Mouse (Mus musculus) gastrocnemius, postnatal 4 days (tissue): ENCODE data around the gene Klk7. TPM values are rescaled to one million over a fixed set of nuclear protein-coding genes. Genes with fewer than 3 reads are reported as not detected.

Experiments
- DNase-seq, 2 experiments: peaks; one replicate each; pipeline ENCODE4 v3.0.0; 2021 to 2022; ENCODE audit warnings: low spot score in 2 of 2, mixed read lengths in 2 of 2
- long read RNA-seq, 2 experiments: library from polyadenylated mRNA; stranded (forward); transcript quantifications; one replicate each; pipeline ENCODE4 v2.0.0; 2021
- total RNA-seq, 2 experiments: library from RNA; stranded (reverse); gene quantifications; 2 replicates each; pipeline ENCODE4 v1.2.3; 2021

The Klk7 gene
- total RNA-seq: not detected
- long read RNA-seq, experiment 1, transcript Klk7-201 (6 exons, 1,895 nt): major isoform, 10 of 14 reads
- long read RNA-seq, experiment 1, partial matches to known transcripts: 1 of 14 reads
- long read RNA-seq, experiment 1, other reads (novel, unspliced or antisense): 3 of 14 reads
- long read RNA-seq, experiment 2: 0 reads

DNA sequence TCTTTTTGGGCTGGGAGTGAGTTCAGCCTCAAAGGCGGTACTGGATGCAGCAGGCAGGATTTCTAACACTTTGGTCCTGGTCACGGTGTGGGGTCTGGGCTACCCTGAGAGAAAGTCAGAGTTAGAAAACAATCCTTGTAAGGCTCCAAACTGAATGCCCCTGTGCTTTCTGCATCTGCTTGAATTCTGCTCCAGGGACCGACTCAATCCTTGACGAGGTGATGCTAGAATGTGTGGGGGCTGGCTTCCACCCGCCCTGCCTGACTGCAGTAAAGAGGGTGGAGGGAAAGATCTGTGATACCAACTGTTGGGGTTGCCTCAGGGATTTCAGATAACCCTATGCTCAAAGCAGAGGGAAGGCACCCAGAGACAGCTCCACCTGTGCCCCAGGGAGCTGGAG, at the start of gene Klk7:
Gene Klk7, plus strand, starts transcription at position 301 of the 400 bp plus-strand sequence.
- no peak for DNase-seq

DNA sequence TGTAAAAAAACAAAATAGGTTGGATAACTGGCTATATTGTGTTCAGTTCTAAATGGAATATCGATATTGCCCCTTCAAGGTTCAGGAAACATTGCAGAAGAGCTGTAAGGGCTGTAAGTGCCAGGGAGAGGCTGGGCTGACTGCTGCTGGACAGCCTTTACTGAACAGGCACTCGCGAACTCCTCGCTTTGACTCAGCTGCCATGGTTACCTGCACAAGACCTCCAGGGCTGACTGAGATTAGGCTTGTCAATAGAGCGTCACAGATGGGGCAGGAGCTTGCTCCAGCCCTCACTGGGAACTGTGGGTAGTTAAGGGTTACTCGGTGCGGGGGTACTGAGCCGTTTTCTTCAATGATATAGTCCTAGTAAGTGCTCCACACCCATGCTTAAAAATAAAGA, 44.6 kb upstream of the Klk7 start:
- peak in 1 of 2 experiments; percentile 4 for DNase-seq

DNA sequence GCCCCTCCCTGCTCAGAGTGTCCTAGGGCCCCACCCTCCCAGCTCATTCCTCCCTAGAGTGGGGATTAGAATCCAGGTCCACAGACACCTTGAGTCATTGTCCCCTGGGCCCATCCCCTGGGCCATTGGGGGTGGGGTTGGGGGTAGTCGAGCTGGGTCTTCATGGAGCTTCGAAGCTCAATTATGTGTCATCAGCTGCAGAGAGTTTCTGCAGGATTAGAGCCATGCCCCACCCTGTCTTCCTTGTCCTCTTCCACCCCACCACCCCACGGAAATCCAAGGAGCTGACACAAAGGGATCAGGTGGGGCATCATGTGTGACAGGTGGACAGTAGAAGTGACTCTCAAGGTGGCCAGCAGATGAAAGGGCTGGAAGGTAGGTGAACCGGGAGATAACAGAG, 42.5 kb upstream of the Klk7 start, which contains the start of gene Klk12:
Gene Klk12, plus strand, starts transcription at position 301 of the 400 bp plus-strand sequence.
- peak in 1 of 2 experiments; percentile 5 for DNase-seq

DNA sequence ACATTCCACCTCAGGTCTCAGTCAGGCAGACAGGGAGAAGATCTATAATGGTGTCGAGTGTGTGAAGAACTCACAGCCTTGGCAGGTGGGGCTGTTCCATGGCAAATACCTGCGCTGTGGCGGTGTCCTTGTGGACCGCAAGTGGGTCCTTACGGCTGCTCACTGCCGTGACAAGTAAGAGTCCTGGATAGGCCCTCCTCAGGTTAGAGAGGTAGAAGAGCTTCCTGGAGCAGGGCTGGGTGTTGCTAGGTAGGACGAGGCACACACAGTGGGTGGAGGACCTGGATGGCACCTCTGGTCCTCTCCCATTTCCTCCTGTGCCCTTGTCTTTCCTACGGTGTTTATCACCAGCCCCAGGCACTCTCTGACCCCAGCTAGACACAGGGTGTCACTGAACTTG, 41.5 kb upstream of the Klk7 start:
- DNase-seq: peak in 1 of 2 experiments; percentile 2

DNA sequence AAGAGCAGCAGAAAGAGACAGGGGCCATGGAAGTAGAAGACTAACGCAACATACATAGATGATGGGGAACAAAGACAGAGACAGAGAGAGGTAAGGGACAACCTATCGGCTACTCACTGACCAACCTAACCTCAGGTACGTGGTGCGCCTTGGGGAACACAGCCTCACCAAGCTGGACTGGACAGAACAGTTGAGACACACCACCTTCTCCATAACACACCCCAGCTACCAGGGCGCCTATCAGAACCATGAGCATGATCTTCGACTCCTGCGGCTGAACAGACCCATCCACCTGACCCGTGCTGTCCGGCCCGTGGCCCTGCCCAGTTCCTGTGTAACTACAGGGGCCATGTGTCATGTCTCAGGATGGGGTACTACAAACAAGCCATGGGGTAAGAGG, 40.4 kb upstream of the Klk7 start:
- peak in 1 of 2 experiments; percentile 4 for DNase-seq

DNA sequence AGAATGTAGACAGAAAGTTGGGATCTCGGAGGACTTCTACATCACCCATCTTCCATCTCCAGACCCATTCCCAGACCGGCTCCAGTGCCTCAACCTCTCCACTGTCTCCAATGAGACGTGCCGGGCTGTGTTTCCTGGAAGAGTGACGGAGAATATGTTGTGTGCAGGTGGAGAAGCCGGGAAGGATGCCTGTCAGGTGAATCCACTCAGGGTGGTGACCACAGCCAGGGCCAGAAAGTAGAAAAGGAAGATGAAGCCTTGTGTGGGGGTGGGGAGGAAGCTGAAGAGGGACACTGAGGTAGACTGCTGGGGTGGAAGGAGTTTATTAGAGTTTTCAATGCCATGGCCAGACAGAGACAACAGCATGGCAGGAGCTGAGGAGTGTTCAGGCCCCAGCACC, 39.2 kb upstream of the Klk7 start:
- DNase-seq: peak in 1 of 2 experiments; percentile 4

DNA sequence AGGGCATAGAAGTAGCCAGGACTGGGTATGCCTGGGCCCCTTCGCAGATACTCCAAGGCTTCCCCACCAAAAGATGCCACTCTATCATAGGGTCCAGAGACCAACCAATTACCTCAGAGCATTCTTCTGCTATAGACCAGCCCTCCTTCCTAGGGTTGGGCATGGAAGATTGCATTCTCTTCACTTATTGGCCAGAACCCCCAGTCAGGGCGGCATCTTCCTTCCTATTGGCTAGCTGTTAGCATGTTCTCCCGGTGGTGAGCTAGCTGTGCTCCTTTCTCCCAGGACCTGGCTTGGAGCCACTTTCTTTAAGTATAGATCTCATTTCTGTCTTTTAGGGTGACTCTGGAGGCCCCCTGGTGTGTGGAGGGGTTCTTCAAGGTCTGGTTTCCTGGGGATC, 38.2 kb upstream of the Klk7 start:
- DNase-seq: peak in 1 of 2 experiments; percentile 5

DNA sequence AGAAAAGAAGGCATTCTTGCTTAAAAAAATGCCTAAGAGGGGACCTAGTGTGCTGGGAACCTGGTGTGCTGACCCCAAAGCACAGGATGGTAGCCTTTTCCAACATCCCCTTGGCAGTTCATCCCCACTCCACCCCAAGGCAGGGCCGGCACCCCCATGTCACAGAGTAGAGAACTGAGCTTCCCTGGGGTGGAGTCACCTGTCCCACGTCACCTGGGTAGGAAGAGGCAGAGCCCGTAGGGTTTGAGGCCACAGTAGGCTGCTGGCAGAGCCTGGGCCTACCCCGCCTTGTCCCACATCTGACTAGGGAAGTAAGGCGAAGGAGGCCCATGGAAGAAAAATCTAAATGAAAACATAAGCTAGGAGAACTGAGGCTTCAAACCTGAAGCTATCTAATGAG, 36.7 kb upstream of the Klk7 start, which contains the start of gene Klk11:
Gene Klk11, plus strand, starts transcription at position 241 of the 400 bp plus-strand sequence.
- DNase-seq: peak in 1 of 2 experiments; percentile 4

DNA sequence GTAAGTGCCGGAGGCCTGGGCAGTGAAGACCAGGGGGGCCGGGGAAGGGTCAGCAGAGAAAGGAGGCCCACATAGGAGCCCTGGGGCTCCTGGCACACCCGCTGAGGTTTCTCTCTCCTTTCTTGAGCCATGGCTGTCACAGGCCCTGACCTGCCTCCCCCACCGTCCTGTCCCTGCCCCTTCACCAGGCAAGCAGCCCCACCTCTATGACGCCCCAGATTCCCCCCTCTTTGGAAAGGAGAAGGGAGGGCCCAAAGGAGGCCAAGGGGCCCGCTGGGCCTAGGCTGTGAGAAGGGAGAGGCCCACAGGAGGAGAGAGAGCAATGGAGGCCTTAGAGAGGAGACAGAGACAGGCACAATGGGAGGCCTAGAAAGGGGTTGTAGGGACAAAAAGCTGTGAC, 36.3 kb upstream of the Klk7 start:
- DNase-seq: peak in 1 of 2 experiments; percentile 6

DNA sequence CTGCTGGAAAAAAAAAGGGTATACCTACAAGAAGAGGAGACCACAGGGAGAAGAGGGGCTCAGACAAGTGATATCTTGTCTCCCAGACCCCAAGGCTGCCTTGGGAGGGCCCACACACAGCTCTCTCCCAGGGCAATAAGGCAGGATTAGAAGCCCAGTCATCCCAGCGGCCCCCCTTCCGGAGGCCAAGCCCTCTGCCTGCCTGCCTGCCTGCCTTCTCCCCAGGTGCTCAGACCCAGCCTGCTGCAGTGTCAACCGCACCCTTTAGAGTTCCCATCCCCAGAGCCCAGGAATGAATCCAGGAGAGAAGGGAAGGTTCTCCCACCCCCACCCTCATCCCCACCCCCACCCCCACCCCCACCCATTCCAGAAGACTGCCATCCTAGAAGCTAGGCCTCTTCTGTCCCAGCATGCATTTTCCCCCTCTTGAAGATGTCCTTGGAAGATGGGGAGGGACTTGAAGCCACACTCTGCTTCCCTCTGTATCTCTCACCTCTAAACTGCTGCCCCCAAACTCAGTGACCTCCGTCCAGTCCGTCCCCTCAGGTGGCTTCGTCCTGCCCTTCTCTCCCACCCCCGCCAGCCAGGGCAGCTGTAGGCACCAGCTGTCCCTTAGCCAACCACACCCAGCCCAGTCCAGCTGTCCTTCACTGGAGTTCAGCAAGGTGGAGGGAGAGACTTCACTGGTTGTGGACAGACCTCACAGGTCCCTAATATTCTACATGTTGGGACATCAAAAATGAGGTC, 35.6 kb upstream of the Klk7 start:
- peak in 1 of 2 experiments; percentile 6 for DNase-seq

DNA sequence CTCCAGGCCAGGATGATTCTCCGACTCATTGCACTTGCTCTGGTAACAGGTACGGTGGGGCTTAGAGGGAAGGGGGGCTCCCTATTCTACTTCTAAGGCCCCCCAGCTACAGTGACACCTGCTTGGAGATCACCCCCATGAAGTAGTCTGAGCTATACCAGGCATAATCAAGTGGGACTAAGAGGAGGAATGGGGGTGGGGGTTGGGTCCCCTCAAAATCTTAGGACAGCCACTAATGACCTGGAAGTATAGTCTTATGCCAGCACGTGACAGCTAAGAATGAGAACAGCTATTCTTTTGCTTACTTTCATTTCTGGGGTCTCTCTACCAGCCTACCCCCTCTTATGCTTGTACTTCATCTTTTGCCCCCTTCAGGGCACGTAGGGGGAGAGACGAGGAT, 34.6 kb upstream of the Klk7 start:
- peak in 1 of 2 experiments; percentile 2 for DNase-seq

DNA sequence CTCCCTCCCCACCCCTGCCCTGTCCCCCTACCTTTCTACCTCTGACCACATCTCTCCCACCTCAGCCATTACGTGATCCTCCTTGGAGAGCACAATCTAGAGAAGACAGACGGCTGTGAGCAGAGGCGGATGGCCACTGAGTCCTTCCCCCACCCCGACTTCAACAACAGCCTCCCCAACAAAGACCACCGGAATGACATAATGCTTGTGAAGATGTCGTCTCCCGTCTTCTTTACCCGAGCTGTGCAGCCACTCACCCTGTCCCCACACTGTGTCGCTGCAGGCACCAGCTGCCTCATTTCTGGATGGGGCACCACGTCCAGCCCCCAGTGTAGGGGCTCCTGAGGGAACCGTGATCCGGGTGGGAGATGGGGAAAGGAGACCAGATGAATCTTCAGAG, 33.7 kb upstream of the Klk7 start:
- peak in 1 of 2 experiments; percentile 3 for DNase-seq

DNA sequence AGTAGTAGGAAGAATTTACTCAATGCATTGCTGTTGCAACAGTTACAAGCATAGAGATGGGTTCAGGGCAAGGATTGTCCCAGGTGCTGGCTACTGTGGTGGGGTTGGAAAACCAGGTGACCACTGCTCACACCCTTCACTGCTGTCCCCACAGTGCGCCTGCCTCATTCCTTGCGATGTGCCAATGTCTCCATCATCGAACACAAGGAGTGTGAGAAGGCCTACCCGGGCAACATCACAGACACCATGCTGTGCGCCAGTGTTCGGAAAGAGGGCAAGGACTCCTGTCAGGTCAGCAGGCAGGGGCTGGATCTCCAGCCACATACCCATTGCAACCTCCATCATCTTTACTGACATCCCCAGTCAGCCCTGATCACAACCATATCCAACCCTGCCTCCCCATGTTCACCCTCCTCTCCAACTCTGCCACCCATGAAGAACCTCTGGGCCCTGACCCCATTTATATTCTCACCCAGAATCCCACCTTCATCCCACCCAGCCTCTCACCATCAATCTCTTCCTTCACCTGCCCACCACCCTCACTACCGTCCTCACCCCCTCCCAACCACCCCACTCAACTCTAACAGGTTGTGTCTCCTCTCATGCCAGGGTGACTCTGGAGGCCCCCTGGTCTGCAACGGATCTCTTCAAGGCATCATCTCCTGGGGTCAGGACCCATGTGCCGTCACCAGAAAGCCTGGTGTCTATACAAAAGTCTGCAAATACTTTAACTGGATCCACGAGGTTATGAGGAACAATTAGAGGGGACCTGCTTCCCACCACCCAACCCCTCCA, 32.7 kb upstream of the Klk7 start:
- DNase-seq: peak in 1 of 2 experiments; percentile 5

DNA sequence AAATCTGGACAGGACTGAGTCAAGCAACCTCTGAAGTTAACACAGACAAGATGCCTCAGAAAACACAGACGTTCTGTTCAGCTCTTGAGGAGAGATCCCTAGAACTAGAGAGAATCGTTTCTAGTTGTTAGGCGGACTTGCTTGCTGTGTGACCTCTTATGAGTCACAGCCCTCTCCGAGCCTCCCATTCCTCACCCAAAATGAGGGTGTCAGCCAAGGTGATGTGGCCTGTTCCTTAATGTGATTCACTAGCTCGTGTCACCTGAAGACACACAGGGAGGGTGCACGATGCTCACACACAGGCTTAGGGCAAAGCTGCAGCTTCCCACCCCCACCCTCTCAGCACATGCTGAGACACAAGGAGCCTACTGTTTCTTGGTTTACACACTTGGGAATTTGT, 30.9 kb upstream of the Klk7 start:
- DNase-seq: no peak

DNA sequence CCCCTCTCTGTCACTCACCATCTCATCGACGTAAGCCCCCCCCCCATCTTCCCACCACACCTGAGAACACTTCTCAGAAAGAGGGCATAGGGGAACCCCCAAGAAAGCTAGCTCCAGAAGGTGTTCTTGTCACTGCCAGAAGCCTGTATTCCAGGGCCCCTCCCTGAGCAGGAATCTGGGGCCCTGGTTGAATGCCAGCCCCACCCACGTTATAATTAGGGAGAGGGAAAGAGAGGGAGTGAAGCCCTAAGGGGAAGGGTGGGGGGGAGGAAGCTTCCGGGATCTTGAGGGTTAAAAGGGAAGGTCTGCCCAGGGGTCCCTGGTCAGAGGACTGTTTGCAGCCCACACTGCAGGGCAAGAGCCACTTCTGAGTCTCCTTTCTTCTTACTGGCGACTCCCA, 30.3 kb upstream of the Klk7 start, which contains the start of gene Klk10:
Gene Klk10, plus strand, starts transcription at position 290 of the 400 bp plus-strand sequence.
- no peak for DNase-seq

DNA sequence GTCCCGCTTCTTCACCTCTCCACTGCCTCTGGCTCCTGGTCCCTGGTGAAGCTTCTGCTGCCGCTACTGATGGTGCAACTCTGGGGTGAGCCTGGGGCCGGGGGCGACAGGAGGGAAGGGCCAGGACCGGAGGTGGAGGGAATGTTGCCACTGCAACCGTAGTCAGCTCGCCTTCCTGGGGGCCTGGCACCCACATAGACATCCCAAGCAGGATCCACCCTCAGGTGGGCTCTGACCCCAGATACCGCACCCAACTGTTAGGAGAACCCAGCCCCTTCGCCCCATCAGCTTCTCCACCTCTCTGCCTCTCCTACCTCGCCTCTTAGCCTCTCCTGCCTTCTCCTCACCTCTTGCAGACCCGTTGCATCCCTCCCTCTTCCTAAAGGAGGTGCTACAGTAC, 29.6 kb upstream of the Klk7 start:
- DNase-seq: no peak

DNA sequence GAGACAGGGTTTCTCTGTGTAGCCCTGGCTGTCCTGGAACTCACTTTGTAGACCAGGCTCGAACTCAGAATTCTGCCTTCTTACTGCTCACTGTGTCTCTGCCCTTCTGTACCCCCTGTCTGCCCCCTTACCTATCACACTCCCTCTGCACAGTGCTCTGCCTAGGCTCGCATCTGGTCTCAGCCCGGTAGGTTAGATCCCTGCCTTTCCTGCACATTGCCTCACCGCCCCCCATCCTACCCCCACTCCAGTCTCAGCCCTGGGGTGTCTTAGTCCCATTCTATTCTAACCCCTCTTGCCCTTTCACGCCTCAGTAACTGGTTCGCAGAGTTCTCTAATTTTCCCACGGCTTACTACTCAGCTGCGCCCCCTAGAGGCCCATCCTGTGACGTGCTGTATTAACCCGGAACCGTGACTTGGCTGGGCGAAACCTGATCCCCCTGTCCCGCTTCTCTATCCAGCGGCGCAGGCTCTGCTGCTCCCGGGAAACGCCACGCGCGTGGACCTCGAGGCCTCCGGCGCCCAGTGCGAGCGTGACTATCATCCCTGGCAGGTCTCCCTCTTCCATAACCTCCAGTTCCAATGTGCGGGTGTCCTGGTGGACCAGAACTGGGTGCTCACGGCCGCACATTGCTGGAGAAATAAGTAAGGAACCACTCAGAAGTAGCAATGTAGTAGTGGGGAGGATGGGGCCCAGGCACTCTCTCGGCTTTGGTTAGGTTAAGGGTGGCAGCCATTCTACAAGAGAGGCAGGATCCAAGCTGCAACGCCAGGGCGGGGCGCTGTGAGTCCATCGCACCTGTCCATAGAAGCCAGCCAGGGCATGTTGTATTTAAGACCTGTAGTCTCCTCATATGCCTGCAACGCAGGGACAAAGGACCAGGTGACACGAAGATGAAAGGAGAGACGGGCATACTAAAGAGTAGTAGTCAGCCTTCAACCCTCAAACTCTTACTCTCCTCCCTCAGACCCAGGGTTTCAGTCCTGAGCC, 28.5 kb upstream of the Klk7 start:
- DNase-seq: peak; percentile 55 to 77

DNA sequence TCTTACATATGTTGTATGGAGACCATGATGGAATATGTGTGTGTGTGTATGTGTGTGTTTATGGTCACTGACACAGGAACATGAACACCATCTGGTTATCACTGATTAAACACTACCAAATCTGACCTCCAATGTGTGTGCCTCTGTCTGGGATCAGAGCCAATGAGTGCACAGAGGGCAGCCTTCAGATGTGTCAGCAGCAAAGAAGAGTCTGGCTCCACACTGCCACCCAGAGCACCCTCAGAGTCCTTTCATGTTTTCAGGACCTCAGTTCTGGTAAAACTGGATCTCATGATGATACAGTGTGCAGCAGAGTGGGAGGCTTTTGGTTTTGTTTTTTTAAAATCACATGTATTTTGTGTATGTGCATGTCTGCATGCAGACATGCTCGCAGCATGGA, 25.8 kb upstream of the Klk7 start:
- DNase-seq: no peak

DNA sequence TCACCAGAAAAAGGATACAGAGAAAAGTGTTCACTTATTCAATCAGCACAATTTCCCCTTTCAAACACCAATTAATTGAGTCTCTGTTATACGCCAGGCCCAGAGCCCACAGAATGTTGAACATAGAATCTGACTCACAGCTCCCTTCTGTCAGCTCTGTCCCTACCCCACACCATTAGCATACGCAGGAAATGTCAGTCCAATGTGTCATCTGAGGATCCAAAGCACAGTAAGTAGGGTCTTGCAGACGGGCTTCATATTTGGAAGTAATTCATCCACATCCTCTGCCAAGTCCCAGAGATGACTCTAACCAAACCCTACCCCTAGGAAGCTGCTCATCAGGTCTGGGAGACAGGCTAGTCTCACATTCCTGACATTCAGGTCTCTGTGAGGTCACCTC, 23.0 kb upstream of the Klk7 start:
- no peak for DNase-seq

DNA sequence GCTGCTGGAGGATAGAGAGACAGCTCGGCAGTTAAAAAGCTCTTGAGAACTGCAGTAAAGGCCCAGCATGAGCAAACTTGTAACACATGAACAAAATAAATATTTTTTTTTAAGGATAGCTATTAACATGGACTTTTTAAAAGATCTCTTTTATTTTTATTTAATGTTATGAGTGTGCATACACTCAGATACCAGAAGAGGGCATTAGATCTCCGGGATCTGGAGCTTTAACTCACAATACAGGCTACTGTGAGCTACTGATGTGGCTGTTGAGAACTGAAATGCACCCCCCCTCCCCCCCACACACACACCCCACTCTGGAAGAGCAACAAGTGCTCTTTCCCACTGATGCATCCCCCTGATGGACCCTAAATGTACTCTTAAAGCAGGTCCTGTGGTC, 21.8 kb upstream of the Klk7 start:
- no peak for DNase-seq

DNA sequence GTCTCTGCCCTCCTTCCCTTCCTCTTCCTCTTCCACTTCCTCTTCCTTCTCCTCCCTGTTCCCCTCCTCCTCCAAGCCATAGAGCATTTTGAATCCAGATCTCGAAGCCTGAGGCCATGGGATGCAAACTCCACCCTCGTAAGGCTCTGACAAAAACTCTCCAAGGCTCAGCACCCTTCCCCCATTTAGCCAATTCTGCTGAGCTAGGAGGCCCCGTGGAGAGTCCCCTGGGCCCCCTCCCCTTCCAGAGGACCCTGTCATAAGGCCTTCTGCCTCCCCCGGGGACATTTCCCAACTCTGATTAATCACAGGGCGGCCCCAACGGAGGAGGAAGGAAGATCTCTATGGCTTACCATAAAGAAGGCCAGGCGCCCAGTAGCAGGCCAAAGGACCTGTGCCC, 19.5 kb upstream of the Klk7 start, which contains the start of gene Klk9:
Gene Klk9, plus strand, starts transcription at position 301 of the 400 bp plus-strand sequence.
- no peak for DNase-seq
